Mouse (Mus musculus) 3T3-L1 (cell line): ENCODE data around the gene 2310039H08Rik.

Experiments used
- DNase-seq: peaks from one replicate; pipeline ENCODE4 v3.0.0-alpha.2; 2015; ENCODE audit warnings: low read depth, low spot score

The 2310039H08Rik gene

DNA sequence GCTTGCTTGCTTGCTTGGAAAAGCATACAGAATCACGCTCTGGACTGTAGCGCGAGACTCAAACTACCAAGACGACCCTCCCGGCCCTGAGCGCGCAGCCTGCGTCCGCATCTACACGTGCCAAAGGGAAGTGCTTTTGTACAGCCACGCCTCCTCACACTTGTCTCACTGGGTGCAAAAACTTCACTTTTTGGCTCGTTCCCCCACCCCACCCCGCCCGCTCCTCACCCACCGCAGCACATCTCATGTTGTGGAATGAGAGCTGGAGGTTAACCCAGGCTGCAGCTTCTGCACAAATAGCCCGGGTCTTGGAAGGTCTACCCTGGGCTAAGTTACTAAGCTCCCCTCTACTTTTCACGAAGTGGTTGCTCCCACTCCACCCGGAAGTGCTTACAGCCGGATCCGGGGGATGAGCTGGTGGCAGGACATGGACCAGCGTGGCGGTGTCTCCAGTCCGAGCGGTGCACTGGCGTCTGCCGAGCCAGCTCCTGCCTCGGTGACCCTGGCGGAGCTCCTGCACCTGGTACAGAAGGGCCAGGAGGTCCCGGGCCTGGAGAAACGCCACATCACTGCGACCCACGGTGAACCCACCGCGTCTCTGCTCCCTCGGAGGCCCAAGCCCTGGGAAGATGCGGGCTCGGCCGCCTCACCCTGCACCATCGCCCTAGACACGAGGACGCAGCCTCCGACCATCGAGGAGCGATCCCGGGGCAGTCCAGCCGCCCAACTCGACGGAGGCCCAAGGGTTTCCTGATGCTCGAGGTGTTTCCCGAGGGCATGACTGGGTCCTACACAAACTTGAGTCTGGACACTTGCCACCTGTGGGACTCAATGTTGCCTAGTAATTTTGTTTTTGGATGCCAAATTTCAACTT is at the start of gene 2310039H08Rik:
Gene 2310039H08Rik, plus strand, starts transcription at position 232 of the 874 bp plus-strand sequence.
- DNase-seq: peak; percentile 94

DNA sequence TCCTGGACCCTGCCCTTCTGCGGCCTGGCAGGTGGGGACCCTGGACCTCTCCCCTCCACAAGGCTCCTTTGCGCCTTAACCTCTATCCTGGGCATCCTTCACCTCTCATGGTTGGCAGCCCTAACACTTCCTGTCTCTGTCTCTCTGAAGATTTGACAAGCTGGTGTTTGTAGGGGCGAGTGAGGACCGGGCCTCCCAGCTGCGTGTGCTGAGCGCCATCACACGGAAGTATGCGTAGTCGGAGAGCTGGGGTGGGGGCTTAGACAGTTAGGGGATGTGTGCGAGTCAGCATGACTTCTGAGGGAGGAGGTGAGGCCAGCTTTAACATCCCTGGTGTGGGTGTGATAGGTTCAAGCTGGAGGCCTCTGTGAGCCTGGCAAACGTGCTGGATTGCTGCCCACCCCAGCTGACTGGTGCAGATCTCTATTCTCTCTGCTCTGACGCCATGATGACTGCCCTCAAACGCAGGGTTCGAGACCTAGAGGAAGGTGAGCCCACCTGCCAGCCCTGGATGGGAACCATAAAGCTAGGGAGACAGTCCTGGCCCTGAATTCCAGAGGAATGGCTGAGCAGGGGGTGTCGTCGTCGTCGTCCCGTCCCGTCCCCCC is 47.9 kb upstream of the 2310039H08Rik start:
- DNase-seq: no peak

DNA sequence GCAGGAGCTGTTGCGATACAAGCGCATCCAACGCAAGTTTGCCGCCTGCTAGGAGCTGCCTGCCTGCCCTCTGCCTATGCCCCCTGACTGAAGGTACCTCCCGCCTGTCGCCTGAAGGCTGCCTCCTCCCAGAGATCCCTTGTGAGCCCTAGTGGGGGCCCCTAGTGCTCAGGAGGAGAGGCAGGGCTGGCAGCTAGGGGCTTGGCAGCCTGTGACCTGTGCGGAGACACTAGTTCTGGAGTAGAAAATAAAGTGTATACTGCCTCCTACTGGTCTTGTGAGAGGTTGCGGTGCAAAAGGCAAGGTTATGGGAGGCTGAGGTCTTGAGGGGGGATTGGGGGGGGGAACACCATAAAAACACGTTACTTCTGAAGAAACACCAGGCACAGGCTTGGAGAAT is 47.2 kb upstream of the 2310039H08Rik start:
- DNase-seq: peak; percentile 54

DNA sequence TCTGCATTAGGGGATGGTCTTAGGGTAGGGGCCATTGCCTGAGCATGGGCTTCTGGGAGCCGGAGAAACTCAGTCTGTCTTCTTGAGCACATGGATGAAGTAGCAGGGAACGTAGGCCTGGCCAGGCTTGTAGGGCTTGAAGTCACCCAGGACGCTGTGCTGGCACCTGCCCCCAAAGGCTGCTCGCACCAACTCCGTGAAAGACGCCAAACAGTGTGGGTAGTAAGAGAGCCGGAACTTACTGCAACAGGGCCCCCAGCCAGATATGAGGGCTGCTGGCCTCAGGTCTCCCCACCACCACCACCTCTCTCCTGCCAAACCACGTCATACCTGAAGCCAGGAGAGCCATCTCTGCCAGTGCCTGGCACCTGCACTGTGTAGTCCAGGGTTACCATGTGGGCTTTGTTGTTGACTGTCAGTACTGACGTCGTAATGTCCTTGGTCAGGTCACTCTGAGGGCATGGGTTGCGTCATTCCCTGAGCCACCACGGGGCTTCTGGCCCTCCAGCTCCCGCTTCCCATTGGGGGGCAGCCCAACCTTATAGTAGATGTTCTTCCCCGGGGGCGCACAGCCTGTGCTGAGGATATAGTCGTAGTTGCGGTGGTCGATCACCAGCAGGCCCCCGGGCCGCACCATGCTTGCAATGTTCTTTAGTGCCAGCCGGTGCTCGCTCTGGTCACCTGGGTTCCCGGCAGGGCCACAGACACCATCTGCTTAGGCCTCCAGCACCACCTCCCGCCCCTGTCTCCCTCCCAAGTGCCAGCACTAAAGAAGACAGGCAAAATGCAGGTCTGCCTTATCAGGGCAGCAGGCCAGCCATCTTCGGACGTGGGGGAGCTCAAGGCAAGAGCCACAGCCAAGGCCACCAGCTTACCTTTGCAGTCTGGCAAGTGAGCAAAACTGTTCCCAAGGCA is 46.4 kb upstream of the 2310039H08Rik start:
- DNase-seq: no peak

- DNase-seq: no peak
Measured at GRCm38 (mm10) chr17:46727271-46727670, 45.2 kb upstream of the 2310039H08Rik start.

- peak; percentile 61 for DNase-seq
Measured at GRCm38 (mm10) chr17:46728021-46728420, 44.4 kb upstream of the 2310039H08Rik start.

- DNase-seq: no peak
Measured at GRCm38 (mm10) chr17:46728496-46728895, 43.9 kb upstream of the 2310039H08Rik start.

- no peak for DNase-seq
Measured at GRCm38 (mm10) chr17:46728904-46729318, 43.5 kb upstream of the 2310039H08Rik start, which contains the start of gene Gnmt. Gene Gnmt, minus strand, starts transcription at chr17:46729168.

- DNase-seq: no peak
Measured at GRCm38 (mm10) chr17:46734055-46734454, 38.4 kb upstream of the 2310039H08Rik start.

- no peak for DNase-seq
Measured at GRCm38 (mm10) chr17:46735287-46735686, 37.1 kb upstream of the 2310039H08Rik start.

GRCm38 (mm10) chr17:46736160-46736559 is 36.3 kb upstream of the 2310039H08Rik start:
- DNase-seq: peak; percentile 54

DNA sequence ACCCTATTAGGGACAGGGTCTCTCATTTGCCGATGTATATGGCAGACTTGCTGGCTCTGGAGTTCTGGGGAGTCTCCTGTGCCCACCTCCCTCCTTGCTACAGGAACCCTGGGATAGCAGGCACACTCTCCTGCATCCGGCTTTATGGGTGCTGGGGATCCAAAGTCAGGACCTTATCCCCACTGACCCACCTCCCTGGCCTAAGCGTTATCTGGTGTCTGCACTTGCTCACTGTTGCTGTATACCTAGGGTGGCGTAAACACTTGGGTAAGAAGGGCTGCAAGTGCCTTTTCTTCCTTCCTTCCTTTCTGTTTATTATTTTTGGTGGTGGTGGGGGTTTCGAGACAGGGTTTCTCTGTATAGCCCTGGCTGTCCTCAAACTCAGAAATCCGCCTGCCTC is 31.1 kb upstream of the 2310039H08Rik start:
- DNase-seq: no peak

DNA sequence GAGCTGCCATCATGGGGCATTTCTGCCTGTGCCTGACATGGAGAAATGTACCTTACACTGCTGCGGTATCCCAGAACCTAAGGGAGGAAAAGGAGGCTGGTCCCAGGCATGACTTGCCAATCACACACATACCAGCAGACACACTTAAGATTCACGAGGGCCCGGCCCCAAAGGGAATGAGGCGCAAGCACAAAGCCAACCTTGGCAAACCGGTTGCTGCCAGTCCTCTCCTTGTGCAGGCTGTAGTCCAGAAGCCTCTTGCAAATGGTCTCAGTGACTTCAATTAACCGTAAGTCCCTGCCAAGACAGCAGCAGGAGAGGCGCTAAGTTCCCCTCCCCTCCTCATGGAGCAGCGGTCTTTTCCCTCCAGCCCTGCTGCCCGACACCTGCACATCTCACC is 29.4 kb upstream of the 2310039H08Rik start:
- DNase-seq: no peak

DNA sequence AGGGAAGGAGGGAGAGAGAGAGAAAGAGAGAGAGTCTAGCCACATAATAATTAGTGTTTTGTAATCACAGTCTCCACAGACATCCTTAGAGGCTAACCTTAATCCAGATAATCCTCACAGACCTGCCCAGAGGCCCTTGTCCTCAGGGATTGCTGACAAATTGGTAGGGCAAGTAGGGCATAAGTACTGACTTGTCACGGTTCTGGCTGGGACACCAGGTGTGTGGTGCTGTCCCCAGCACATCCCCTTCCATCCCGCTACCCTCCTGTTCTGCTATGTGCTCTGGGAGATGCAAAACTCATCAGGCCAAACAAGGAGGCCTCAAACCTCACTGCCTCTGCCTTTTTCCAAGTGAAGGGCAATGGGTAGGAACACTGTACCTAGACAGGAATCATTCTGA is 26.9 kb upstream of the 2310039H08Rik start:
- no peak for DNase-seq

DNA sequence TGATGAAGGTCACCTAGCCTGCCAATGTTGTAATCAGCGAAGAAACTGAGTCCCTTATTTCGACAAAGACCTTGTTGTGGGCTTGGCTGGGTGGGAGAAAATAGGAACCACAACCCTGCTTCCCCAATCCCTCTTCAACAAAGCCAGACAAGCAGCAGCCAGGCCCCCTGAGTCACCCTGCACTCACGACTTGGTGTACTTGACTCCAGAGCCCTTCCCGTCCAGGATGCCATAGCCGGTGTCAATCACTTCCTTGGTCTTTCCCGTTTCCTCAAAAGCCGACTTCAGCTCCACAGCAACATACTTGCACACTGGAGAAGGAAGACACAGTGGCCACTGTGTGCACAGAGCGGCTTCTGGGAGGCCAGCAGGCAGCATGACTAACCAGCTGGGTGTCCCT is 25.2 kb upstream of the 2310039H08Rik start:
- peak; percentile 17 for DNase-seq

DNA sequence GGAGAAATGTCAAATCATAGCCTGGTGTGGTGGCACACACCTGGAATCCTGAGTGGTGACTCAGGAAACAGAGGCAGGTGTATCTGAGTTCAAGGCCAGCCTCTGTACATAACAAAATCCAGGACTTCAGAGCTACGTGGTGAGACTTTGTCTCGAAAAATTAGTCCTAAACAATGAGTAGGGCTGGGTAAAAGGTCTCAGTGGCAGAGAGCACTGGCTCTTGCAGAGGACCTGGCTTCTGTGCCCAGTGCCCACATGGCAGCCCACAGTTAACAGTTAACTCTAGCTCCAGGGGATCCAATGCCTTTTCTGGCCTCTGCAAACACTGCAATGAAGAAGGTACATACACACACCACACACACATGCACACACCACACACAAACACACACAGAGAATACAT is 24.6 kb upstream of the 2310039H08Rik start:
- no peak for DNase-seq

GRCm38 (mm10) chr17:46749282-46749681 is 23.2 kb upstream of the 2310039H08Rik start:
- no peak for DNase-seq

GRCm38 (mm10) chr17:46750580-46750979 is 21.9 kb upstream of the 2310039H08Rik start:
- no peak for DNase-seq

GRCm38 (mm10) chr17:46751056-46751793 is 21.2 kb upstream of the 2310039H08Rik start:
- peak; percentile 71 for DNase-seq

DNA sequence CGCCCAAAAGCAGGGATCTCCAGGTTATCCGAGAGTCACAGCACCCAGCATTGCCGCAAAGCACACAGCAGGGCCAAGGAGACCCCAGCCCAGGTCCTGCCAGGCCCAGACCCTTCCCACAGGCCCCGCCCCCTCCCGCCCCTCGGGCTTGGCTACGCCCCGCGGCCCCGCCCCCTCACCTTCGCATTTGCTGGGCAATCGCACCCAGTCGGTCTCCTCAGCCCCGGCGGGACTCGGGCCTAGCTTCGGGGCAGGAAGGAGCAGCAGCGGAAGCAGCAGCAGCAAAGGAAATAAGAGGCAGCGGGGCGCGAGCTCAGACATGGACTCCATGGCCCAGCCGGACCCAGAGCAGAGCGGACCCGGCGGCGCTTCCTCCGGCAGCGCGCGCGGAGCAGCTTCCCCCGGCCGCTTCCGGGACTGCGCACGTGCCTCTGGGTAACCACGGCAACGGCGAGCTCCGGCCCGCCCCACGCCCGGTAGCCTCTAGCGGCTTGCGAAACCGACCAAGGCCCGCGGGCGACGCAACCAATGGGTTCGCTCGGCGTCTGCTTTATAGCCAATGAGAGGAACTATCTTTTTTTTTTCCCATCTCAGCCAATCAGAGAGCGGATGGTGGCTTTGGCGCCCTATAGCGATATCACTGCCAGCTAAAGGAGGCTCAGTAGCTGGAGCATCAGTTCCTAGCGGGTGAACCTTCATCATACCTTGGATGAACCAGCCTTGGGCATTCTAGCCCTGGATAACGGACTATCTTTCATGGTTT is 20.5 kb upstream of the 2310039H08Rik start, which contains the start of gene Cnpy3:
Gene Cnpy3, minus strand, starts transcription at position 421 of the 763 bp plus-strand sequence.
- DNase-seq: peak; percentile 98
